Mouse (Mus musculus) neural tube, embryonic 11.5 days (tissue): ENCODE data around the gene Atxn1. TPM values are rescaled to one million over a fixed set of nuclear protein-coding genes. Genes with fewer than 3 reads are reported as not detected.

Source experiments
- ATAC-seq: fragments of 200-750 bp; cut with Nextera tagmentation; 2 replicates; pipeline ENCODE4 v1.8.0; 2017; ENCODE audit warnings: moderate number of reproducible peaks, mild to moderate bottlenecking, moderate TSS enrichment, moderate library complexity; ENCODE audit not compliant: insufficient read depth, low FRiP score, low TSS enrichment
- DNase-seq: peaks from one replicate; pipeline ENCODE4 v3.0.0-alpha.2; 2015; ENCODE audit warnings: low spot score
- H3K27ac ChIP-seq: fragments of 300-500 bp; sonication (generic); 2 replicates; pipeline ENCODE4 v1.5.1; 2014; ENCODE audit warnings: low read depth, mild to moderate bottlenecking, low read length
- H3K27me3 ChIP-seq: fragments of 300-500 bp; sonication (generic); 2 replicates; pipeline ENCODE4 v1.6.1; 2014; ENCODE audit warnings: mild to moderate bottlenecking, low read length, mixed read lengths; ENCODE audit not compliant: control insufficient read depth, insufficient read depth
- H3K36me3 ChIP-seq: fragments of 300-500 bp; sonication (generic); 2 replicates; pipeline ENCODE4 v1.6.1; 2014; ENCODE audit warnings: mild to moderate bottlenecking, low read length, moderate library complexity, mixed read lengths; ENCODE audit not compliant: control insufficient read depth, insufficient read depth
- H3K4me1 ChIP-seq: fragments of 300-500 bp; sonication (generic); 2 replicates; pipeline ENCODE4 v1.6.1; 2014; ENCODE audit warnings: low read length, mixed read lengths; ENCODE audit not compliant: control insufficient read depth, insufficient read depth
- H3K4me2 ChIP-seq: fragments of 300-500 bp; sonication (generic); 2 replicates; pipeline ENCODE4 v1.6.1; 2014; ENCODE audit warnings: low read depth, mild to moderate bottlenecking, moderate library complexity
- H3K4me3 ChIP-seq: fragments of 300-500 bp; sonication (generic); 2 replicates; pipeline ENCODE4 v1.5.1; 2014; ENCODE audit warnings: low read depth, low read length
- H3K9ac ChIP-seq: fragments of 300-500 bp; sonication (generic); 2 replicates; pipeline ENCODE4 v1.6.1; 2014; ENCODE audit warnings: mild to moderate bottlenecking, low read length
- H3K9me3 ChIP-seq: fragments of 300-500 bp; sonication (generic); 2 replicates; pipeline ENCODE4 v1.6.1; 2016; ENCODE audit warnings: low read length; ENCODE audit not compliant: control insufficient read depth
- WGBS: fragments of 180-500 bp; shearing (Covaris S2); extraction: QIAGEN DNeasy Blood & Tissue Kit; methylation state at CpG from one replicate; pipeline ENCODE4 v1.1.7; 2014; 5-methylcytosine and 5-hydroxymethylcytosine counted together
- polyA plus RNA-seq: library from polyadenylated mRNA; unstranded; fragments of >200 nt; fragmentation: Nextera tagmentation; extraction: Ambion mirVana; gene quantifications from 2 replicates; pipeline ENCODE4 v1.2.1, GENCODE M21; 2014

The Atxn1 gene
- polyA plus RNA-seq, 1 experiment from 2014 or later: 1.1 TPM

GRCm38 (mm10) chr13:45829341-45829936 is 135.4 kb downstream of the Atxn1 start:
- no peak overlapping the region for H3K9ac ChIP-seq

DNA sequence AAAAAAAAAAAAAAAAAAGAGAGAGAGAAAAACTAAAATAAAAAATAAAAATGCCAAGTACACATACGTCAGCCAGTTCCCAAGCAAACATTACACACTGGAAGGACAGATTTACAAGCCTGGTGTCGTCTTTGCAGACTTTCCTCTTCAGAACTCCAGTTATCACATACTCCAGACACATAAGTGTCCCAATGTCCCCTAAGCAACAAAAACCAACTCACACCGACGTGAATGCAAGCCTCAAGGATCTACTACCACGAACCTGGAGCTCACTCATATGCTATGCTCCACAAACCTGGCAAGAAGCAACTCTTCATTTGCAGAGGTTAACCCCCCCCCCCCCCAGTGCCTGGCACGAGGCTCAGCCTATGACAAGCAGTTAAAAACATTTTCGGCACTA is 136.8 kb downstream of the Atxn1 start:
- ATAC-seq (no peak), DNase-seq (no peak)
- H3K9me3 ChIP-seq: no peaks in the 10 kb centered on the region
- H3K36me3 ChIP-seq: no peaks in the 10 kb centered on the region
- no peak overlapping the region for H3K27ac ChIP-seq
- no peak overlapping the region for H3K4me3 ChIP-seq
- WGBS: 75% methylated on average over 7 of the region's 7 CpGs
- H3K4me1 ChIP-seq: no peaks in the 10 kb centered on the region
- H3K27me3 ChIP-seq: no peaks in the 10 kb centered on the region
- no peak overlapping the region for H3K4me2 ChIP-seq
- H3K9ac ChIP-seq: no peak overlapping the region

More at GRCm38 (mm10) chr13:45829341-45829936, 135.4 kb downstream of the Atxn1 start:
- Histone ChIP-seq H3K9me3 (no peaks in the 10 kb centered on the region), H3K27me3 (no peaks in the 10 kb centered on the region), H3K4me1 (no peaks in the 10 kb centered on the region), H3K4me3 (no peak overlapping the region), H3K4me2 (no peak overlapping the region), H3K27ac (no peak overlapping the region), H3K36me3 (no peaks in the 10 kb centered on the region)
- ATAC-seq (no peak), DNase-seq (no peak)
- WGBS: 94% methylated on average over 8 of the region's 8 CpGs

GRCm38 (mm10) chr13:45827619-45828018 is 137.2 kb downstream of the Atxn1 start:
- Histone ChIP-seq H3K4me3 (no peak overlapping the region), H3K27ac (no peak overlapping the region), H3K27me3 (no peaks in the 10 kb centered on the region), H3K36me3 (no peaks in the 10 kb centered on the region), H3K4me1 (no peaks in the 10 kb centered on the region), H3K9me3 (no peaks in the 10 kb centered on the region), H3K4me2 (no peak overlapping the region), H3K9ac (no peak overlapping the region)
- 69% methylated on average over 4 of the region's 4 CpGs for WGBS
- no peak for DNase-seq
- no peak for ATAC-seq

DNA sequence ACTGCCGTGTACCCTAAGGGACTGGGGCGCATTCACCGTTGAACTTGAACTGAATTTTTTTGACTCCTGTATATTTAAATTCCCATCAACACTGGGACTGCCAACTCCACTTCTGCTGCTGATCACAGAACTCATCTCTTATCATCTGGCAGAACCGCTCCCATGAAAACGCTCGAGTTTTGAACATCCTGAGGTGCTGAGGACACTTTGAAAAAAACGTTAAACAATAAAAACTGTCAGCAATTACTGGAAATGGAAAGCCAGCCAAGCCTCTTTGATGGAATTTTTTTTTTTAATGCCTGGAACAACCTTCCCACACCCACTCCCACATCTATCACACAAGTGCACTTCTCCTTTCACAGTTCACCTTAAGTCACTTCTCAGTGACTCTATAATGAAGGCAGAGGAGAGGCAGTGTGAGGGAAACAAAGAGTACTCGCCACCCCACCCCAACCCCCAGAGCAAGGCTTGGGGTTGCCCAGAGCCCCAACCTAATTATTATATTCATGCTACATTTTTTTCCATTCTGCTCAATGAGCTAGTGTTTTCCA is 137.7 kb downstream of the Atxn1 start:
- Histone ChIP-seq H3K27ac (no peak overlapping the region), H3K9ac (no peak overlapping the region), H3K4me1 (no peaks in the 10 kb centered on the region), H3K4me2 (no peak overlapping the region), H3K4me3 (no peak overlapping the region), H3K27me3 (no peaks in the 10 kb centered on the region), H3K9me3 (no peaks in the 10 kb centered on the region), H3K36me3 (no peaks in the 10 kb centered on the region)
- no peak for ATAC-seq
- DNase-seq: no peak
- WGBS: 90% methylated on average over 8 of the region's 8 CpGs

- no peak overlapping the region for H3K4me2 ChIP-seq
- no peak overlapping the region for H3K4me3 ChIP-seq
- no peak overlapping the region for H3K27ac ChIP-seq
- H3K4me1 ChIP-seq: no peaks in the 10 kb centered on the region
- H3K36me3 ChIP-seq: no peaks in the 10 kb centered on the region
- no peaks in the 10 kb centered on the region for H3K27me3 ChIP-seq
- no peaks in the 10 kb centered on the region for H3K9me3 ChIP-seq
- 94% methylated on average over 4 of the region's 4 CpGs for WGBS
- no peak for DNase-seq
- no peak for ATAC-seq
- no peak overlapping the region for H3K9ac ChIP-seq
Observed at GRCm38 (mm10) chr13:45822491-45822829, 142.3 kb downstream of the Atxn1 start.

- no peaks in the 10 kb centered on the region for H3K36me3 ChIP-seq
- no peaks in the 10 kb centered on the region for H3K27me3 ChIP-seq
- H3K4me1 ChIP-seq: no peaks in the 10 kb centered on the region
- H3K4me2 ChIP-seq: no peak overlapping the region
- H3K9ac ChIP-seq: no peak overlapping the region
- H3K9me3 ChIP-seq: no peaks in the 10 kb centered on the region
- no peak overlapping the region for H3K27ac ChIP-seq
- ATAC-seq (no peak), DNase-seq (no peak)
- H3K4me3 ChIP-seq: no peak overlapping the region
- WGBS: 93% methylated on average over 7 of the region's 7 CpGs
Observed at GRCm38 (mm10) chr13:45821764-45822490, 142.9 kb downstream of the Atxn1 start.

GRCm38 (mm10) chr13:45820473-45821230 is 144.2 kb downstream of the Atxn1 start:
- no peak overlapping the region for H3K9ac ChIP-seq
- H3K36me3 ChIP-seq: no peaks in the 10 kb centered on the region
- WGBS: 42% methylated on average over 15 of the region's 15 CpGs
- no peak overlapping the region for H3K4me2 ChIP-seq
- ATAC-seq (no peak), DNase-seq (no peak)
- H3K4me1 ChIP-seq: no peaks in the 10 kb centered on the region
- H3K27me3 ChIP-seq: no peaks in the 10 kb centered on the region
- H3K9me3 ChIP-seq: no peaks in the 10 kb centered on the region
- no peak overlapping the region for H3K27ac ChIP-seq
- no peak overlapping the region for H3K4me3 ChIP-seq

- Histone ChIP-seq H3K4me3 (no peak overlapping the region), H3K27me3 (no peaks in the 10 kb centered on the region), H3K4me2 (no peak overlapping the region), H3K4me1 (no peaks in the 10 kb centered on the region), H3K9ac (no peak overlapping the region), H3K9me3 (no peaks in the 10 kb centered on the region), H3K36me3 (no peaks in the 10 kb centered on the region), H3K27ac (no peak overlapping the region)
- ATAC-seq (no peak), DNase-seq (no peak)
- WGBS: 70% methylated on average over 1 of the region's 1 CpGs
Observed at GRCm38 (mm10) chr13:45816670-45817069, 148.1 kb downstream of the Atxn1 start.
